Mouse (Mus musculus) heart, embryonic 15.5 days (tissue): ENCODE data around the gene Atp6v1a. TPM values are rescaled to one million over a fixed set of nuclear protein-coding genes. Genes with fewer than 3 reads are reported as not detected.

Experiments
- ATAC-seq: fragments of 200-750 bp; cut with Nextera tagmentation; replicated peaks from 2 replicates; pipeline ENCODE4 v1.8.0; 2017; ENCODE audit warnings: low read depth, moderate TSS enrichment; ENCODE audit not compliant: insufficient number of reproducible peaks, insufficient read depth, low FRiP score
- H3K27ac ChIP-seq: fragments of 300-500 bp; sonication (generic); 2 replicates; pipeline ENCODE4 v1.5.1; 2015; ENCODE audit warnings: mild to moderate bottlenecking, inconsistent platforms
- H3K27me3 ChIP-seq: fragments of 300-500 bp; sonication (generic); 2 replicates; pipeline ENCODE4 v1.6.1; 2015; ENCODE audit warnings: inconsistent platforms
- H3K36me3 ChIP-seq: fragments of 300-500 bp; sonication (generic); 2 replicates; pipeline ENCODE4 v1.6.1; 2015; ENCODE audit warnings: mild to moderate bottlenecking, inconsistent platforms
- H3K4me1 ChIP-seq: fragments of 300-500 bp; sonication (generic); replicated peaks from 2 replicates; pipeline ENCODE4 v1.6.1; 2015; ENCODE audit warnings: inconsistent platforms
- H3K4me2 ChIP-seq: fragments of 300-500 bp; sonication (generic); 2 replicates; pipeline ENCODE4 v1.6.1; 2015; ENCODE audit warnings: inconsistent platforms, mild to moderate bottlenecking, moderate library complexity
- H3K4me3 ChIP-seq: fragments of 300-500 bp; sonication (generic); 2 replicates; pipeline ENCODE4 v1.5.1; 2015; ENCODE audit warnings: mild to moderate bottlenecking, inconsistent platforms
- H3K9ac ChIP-seq: fragments of 300-500 bp; sonication (generic); 2 replicates; pipeline ENCODE4 v1.6.1; 2015; ENCODE audit warnings: mild to moderate bottlenecking, inconsistent platforms
- H3K9me3 ChIP-seq: fragments of 300-500 bp; sonication (generic); replicated peaks from 2 replicates; pipeline ENCODE4 v1.6.1; 2016; ENCODE audit warnings: inconsistent platforms
- WGBS: fragments of 180-500 bp; shearing (Covaris S2); methylation state at CpG from one replicate; pipeline ENCODE4 v1.1.7; 2015; ENCODE audit warnings: mixed read lengths; 5-methylcytosine and 5-hydroxymethylcytosine counted together
- polyA plus RNA-seq: library from polyadenylated mRNA; unstranded; fragments of >200 nt; fragmentation: Nextera tagmentation; extraction: Ambion mirVana; gene quantifications from 2 replicates; pipeline ENCODE4 v1.2.1, GENCODE M21; 2015

Atp6v1a gene
- polyA plus RNA-seq, 1 experiment from 2014 or later, result 34.8 TPM

DNA sequence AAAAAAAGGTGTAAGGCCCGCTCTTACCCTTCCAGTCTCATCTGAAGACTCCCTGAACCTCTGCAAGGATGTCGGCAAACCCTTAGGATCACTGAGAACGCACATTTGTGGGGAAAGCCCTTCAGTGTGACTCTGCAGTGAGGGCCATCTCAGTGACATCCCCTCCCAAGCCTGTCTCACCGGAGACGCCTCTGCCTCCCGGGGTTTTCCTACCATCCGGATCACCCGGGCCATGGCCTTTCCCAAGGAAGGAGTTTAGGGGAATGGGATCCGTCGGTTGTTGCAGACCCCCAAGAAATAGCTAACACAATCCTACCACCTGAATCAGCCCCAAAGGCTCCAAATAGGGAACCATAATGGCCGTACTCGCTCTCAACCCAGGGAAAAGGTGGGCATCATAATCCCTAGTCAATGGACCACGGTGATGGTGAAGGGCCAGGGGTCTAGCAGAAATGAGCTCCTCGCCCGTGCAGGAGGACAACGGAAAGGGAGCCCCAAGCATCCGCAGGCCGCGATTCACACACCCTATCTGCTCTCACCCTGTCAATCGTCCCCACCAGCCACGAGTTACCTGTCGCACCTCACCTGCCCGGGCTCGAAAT is 1.0 kb downstream of the Atp6v1a start:
- no peak; the same call in 1 of the 2 replicates for ATAC-seq
- H3K4me3 ChIP-seq, result peak overlapping the region; percentile 89
- no peaks in the 10 kb centered on the region for H3K27me3 ChIP-seq
- H3K9me3 ChIP-seq, result no peaks in the 10 kb centered on the region
- WGBS, result under 1% methylated on average over 24 of the region's 24 CpGs
- H3K4me2 ChIP-seq, result peak overlapping the region; percentile 95
- H3K4me1 ChIP-seq, result peaks cover 16% of the 10 kb centered on the region
- H3K36me3 ChIP-seq, result no peaks in the 10 kb centered on the region
- H3K9ac ChIP-seq, result peak overlapping the region; percentile 90
- H3K27ac ChIP-seq, result peak overlapping the region; percentile 98

DNA sequence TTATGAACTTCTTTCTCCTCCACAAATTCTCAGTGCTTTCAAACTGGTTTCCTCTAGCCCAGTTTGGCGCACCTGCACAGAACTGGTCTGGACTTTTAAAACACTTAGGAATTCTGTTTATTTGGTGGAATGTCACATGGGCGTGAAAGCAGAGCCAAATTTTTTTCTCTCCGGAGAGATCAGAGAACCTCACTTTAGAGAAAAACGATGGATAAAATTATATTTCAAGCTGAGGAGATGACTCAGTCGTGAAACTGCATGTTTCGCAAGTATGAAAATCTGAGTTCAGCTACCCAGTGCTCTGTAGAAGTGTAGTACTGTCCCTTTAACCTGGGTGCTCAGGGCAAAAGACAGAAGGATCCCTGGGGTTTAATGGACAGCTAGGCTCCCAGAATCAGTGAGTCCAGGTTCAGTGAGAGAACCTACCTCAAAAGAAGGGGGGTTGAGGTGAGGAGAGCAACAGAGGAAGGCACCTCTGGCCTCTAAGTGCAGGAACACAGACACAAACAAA is 2.9 kb downstream of the Atp6v1a start:
- Histone ChIP-seq H3K36me3 (no peaks in the 10 kb centered on the region), H3K4me1 (peaks cover 14% of the 10 kb centered on the region), H3K9me3 (no peaks in the 10 kb centered on the region), H3K4me2 (no peak overlapping the region), H3K27ac (no peak overlapping the region), H3K9ac (no peak overlapping the region), H3K27me3 (no peaks in the 10 kb centered on the region), H3K4me3 (no peak overlapping the region)
- WGBS, result 80% methylated on average over 6 of the region's 6 CpGs
- no peak for ATAC-seq

- no peak overlapping the region for H3K4me2 ChIP-seq
- no peaks in the 10 kb centered on the region for H3K9me3 ChIP-seq
- ATAC-seq, result no peak
- H3K36me3 ChIP-seq, result no peaks in the 10 kb centered on the region
- H3K27ac ChIP-seq, result no peak overlapping the region
- H3K27me3 ChIP-seq, result no peaks in the 10 kb centered on the region
- H3K4me3 ChIP-seq, result no peak overlapping the region
- peaks cover 9% of the 10 kb centered on the region for H3K4me1 ChIP-seq
- 74% methylated on average over 3 of the region's 3 CpGs for WGBS
- H3K9ac ChIP-seq, result no peak overlapping the region
These were observed 6.3 kb downstream of the Atp6v1a start for GRCm38 (mm10) chr16:44133187-44133586.

- H3K4me1 ChIP-seq, result 0 out of 2 replicates have a peak, but pooled peaks cover 2% of the 10 kb centered on the region
- H3K36me3 ChIP-seq, result no peaks in the 10 kb centered on the region
- H3K4me2 ChIP-seq, result no peak overlapping the region
- H3K27ac ChIP-seq, result no peak overlapping the region
- H3K27me3 ChIP-seq, result no peaks in the 10 kb centered on the region
- no peaks in the 10 kb centered on the region for H3K9me3 ChIP-seq
- H3K9ac ChIP-seq, result no peak overlapping the region
- 82% methylated on average over 4 of the region's 4 CpGs for WGBS
- H3K4me3 ChIP-seq, result no peak overlapping the region
- ATAC-seq, result no peak
These were observed 7.2 kb downstream of the Atp6v1a start for GRCm38 (mm10) chr16:44132300-44132699.

DNA sequence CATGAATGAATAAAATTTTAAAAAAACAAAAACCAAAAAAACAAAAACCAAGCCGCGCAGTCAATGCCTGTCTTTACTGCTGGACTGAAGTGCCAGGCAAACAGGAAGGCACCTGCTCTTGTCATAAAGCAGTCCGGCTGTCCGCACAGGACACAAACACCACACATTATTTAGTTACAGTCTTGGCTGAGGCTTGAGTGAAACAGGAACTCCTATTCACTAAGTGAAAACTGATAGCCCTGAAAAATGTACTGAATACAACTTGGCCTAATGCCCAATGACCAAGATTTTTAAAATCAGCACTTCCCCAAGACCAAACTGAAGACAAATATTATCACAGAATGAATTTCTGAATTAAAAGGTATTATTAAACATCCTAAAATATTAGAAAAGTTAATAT is 13.1 kb downstream of the Atp6v1a start:
- no peak overlapping the region for H3K4me2 ChIP-seq
- H3K4me1 ChIP-seq, result no peaks in the 10 kb centered on the region; the same call in 1 of the 2 replicates
- no peak overlapping the region for H3K9ac ChIP-seq
- no peak overlapping the region for H3K4me3 ChIP-seq
- 54% methylated on average over 4 of the region's 4 CpGs for WGBS
- no peaks in the 10 kb centered on the region for H3K36me3 ChIP-seq
- no peak overlapping the region for H3K27ac ChIP-seq
- H3K27me3 ChIP-seq, result no peaks in the 10 kb centered on the region
- no peak for ATAC-seq
- no peaks in the 10 kb centered on the region for H3K9me3 ChIP-seq

DNA sequence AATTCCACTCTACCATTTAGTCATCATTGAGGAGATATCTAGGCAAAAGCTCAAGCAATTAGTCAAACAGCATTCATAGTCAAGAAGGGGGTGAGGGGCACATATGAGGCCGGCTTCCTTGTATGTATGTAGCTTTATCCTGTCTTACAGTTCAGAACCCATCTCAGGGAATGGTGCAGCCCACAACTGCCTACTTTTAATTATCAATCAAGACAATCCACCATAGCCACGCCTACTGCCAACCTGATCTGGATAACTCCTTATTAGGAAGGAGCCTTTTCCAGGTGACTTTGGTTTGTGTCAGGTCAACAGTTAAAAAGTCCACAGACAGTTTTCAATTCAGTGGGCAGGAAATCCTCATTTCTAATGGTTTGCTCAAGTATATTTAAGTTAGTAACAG is 14.1 kb downstream of the Atp6v1a start:
- no peaks in the 10 kb centered on the region; the same call in 1 of the 2 replicates for H3K4me1 ChIP-seq
- no peaks in the 10 kb centered on the region for H3K9me3 ChIP-seq
- no peak overlapping the region for H3K4me2 ChIP-seq
- WGBS, result 85% methylated on average over 2 of the region's 2 CpGs
- no peaks in the 10 kb centered on the region for H3K36me3 ChIP-seq
- H3K9ac ChIP-seq, result no peak overlapping the region
- H3K27ac ChIP-seq, result no peak overlapping the region
- H3K27me3 ChIP-seq, result no peaks in the 10 kb centered on the region
- H3K4me3 ChIP-seq, result no peak overlapping the region
- no peak for ATAC-seq

- Histone ChIP-seq H3K27ac (no peak overlapping the region), H3K9me3 (no peaks in the 10 kb centered on the region), H3K27me3 (no peaks in the 10 kb centered on the region), H3K4me3 (no peak overlapping the region), H3K4me1 (no peaks in the 10 kb centered on the region; the same call in 1 of the 2 replicates), H3K4me2 (no peak overlapping the region), H3K36me3 (no peaks in the 10 kb centered on the region), H3K9ac (no peak overlapping the region)
- 65% methylated on average over 1 of the region's 1 CpGs for WGBS
- ATAC-seq, result no peak
These were observed 14.8 kb downstream of the Atp6v1a start for GRCm38 (mm10) chr16:44124713-44125112.

DNA sequence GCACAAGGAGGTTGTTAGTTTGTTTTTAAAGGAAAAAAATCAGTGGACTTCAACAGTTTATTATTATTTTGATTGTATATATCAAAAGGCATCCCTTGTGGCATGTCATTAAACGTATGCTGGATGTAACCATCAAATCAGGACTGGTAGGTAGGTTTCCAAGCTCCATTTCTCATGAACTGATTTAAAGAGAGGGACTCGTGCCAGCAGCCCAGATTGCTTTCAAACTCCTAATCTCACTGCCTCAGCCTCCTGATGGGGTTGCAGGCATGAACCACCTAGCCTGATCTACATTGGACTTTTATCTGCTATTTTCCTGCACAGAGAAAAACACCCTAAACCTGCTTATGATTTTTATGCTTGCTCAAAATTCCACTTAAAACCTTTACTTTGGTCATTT is 15.7 kb downstream of the Atp6v1a start:
- no peak for ATAC-seq
- WGBS, result 75% methylated on average over 2 of the region's 2 CpGs
- Histone ChIP-seq H3K36me3 (no peaks in the 10 kb centered on the region), H3K4me1 (no peaks in the 10 kb centered on the region; the same call in 1 of the 2 replicates), H3K9me3 (no peaks in the 10 kb centered on the region), H3K9ac (no peak overlapping the region), H3K27ac (no peak overlapping the region), H3K4me3 (no peak overlapping the region), H3K27me3 (no peaks in the 10 kb centered on the region), H3K4me2 (no peak overlapping the region)

DNA sequence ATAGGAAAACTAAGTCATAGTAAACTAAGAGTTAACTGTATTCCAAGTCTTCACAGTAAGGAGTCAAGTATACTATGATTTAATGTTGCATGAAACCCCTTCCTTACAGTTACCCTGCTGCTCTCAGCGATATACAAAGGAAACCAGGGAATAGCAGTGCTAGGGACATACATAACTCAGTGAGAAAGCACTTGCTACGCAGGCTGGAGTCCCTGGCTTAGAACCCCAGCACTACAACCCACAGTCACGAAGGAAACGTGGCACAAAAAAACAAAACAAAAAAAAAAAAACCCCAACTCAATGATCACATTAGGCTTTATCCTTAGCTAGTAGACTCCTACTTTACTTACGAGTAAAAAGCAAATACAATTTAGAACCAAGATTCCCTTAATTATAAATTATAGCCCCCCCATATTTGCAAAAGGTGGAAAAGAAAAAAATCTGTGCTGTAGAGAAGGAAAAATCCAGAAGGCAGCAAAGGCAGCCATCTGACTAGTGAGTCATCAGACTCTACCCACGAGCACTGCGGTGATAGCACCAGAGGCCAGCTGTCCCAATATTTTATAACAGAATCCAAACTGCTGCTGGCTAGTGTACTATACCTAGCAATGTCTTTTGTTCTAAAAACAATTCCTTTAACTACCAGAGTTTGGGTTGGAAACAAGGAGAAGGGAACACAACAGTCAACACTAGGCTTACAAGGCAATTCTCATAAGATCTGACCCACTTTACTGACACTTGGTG is 16.4 kb downstream of the Atp6v1a start:
- Histone ChIP-seq H3K36me3 (no peaks in the 10 kb centered on the region), H3K4me2 (no peak overlapping the region), H3K9ac (no peak overlapping the region), H3K4me1 (no peaks in the 10 kb centered on the region; the same call in none of the 2 replicates), H3K9me3 (no peaks in the 10 kb centered on the region), H3K27ac (no peak overlapping the region), H3K27me3 (no peaks in the 10 kb centered on the region), H3K4me3 (no peak overlapping the region)
- 76% methylated on average over 7 of the region's 7 CpGs for WGBS
- no peak for ATAC-seq

DNA sequence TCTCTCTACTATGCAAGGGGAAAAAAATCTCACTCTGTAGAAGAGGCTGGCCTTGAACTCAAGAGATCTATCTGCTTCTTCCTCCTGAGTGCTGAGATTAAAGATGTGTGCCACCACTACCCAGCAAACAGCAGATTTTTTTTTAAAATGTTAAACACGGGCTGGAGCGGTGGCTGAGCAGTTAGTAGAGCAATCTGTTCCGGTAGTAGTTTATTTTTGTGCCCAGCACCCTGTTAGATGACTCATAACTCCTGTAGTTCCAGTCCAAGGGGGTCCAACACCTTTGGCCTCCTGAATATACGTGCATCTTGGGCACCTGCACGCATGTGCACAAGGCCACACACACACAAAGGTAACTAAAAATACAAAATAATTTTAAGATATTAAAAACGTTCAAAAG is 16.9 kb downstream of the Atp6v1a start:
- Histone ChIP-seq H3K4me1 (no peaks in the 10 kb centered on the region; the same call in none of the 2 replicates), H3K36me3 (no peaks in the 10 kb centered on the region), H3K9ac (no peak overlapping the region), H3K4me2 (no peak overlapping the region), H3K9me3 (no peaks in the 10 kb centered on the region), H3K27ac (no peak overlapping the region), H3K4me3 (no peak overlapping the region), H3K27me3 (no peaks in the 10 kb centered on the region)
- WGBS, result 75% methylated on average over 6 of the region's 6 CpGs
- no peak for ATAC-seq

DNA sequence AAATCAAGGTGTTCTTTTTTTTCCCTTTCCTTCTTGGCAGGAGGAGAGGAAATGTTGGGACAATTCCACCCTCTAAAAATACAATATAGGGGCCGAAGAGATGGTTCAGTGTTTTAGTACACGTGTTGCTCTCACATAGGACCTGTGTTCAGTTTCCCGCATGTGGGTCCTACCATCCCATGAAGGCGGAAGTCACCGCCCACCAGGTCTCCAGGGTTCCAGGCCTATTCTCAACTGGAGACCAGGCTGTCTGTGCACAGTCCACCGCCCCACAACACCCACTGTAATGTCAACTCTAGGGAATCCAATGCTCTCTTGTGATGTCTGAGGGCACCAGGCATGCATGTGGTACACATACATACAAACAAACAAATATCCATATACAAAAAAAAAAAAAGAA is 17.4 kb downstream of the Atp6v1a start:
- H3K9ac ChIP-seq, result no peak overlapping the region
- no peak for ATAC-seq
- no peaks in the 10 kb centered on the region for H3K36me3 ChIP-seq
- H3K27me3 ChIP-seq, result no peaks in the 10 kb centered on the region
- WGBS, result 82% methylated on average over 6 of the region's 6 CpGs
- H3K4me1 ChIP-seq, result no peaks in the 10 kb centered on the region; the same call in none of the 2 replicates
- H3K4me3 ChIP-seq, result no peak overlapping the region
- no peaks in the 10 kb centered on the region for H3K9me3 ChIP-seq
- no peak overlapping the region for H3K4me2 ChIP-seq
- H3K27ac ChIP-seq, result no peak overlapping the region
